Mouse (Mus musculus) erythroblast, embryonic 14.5 days (primary cell): ENCODE results near the gene Fam83g.

ENCODE experiments used
- GATA1 ChIP-seq: IDR thresholded peaks from 2 replicates; pipeline ENCODE4 v1.6.1; 2012; ENCODE audit warnings: low read length, inconsistent platforms, mixed read lengths
- TAL1 ChIP-seq: IDR thresholded peaks from 3 replicates; pipeline ENCODE4 v1.6.1; 2012; ENCODE audit warnings: low read length, inconsistent platforms, mixed read lengths

- TF ChIP-seq GATA1, result no peak
- no peak for TF ChIP-seq TAL1
Measured at GRCm38 (mm10) chr11:61698852-61699251, 15.0 kb downstream of the Fam83g start.
